Mouse (Mus musculus): ENCODE measurements at regions not wholly inside any gene's neighbourhood (a gene's known extent, or its start where the extent isn't known, plus 50 kb on each side); places are given as distances from the start of the nearest gene placed in this dataset.

- no peak overlapping the region for H3K27ac ChIP-seq
- no peaks in the 10 kb centered on the region for H3K4me1 ChIP-seq
- no peaks in the 10 kb centered on the region for H3K9me3 ChIP-seq (replicated peaks)
- no peaks in the 10 kb centered on the region for H3K27me3 ChIP-seq
- no peak overlapping the region for H3K9ac ChIP-seq
- H3K36me3 ChIP-seq, result no peaks in the 10 kb centered on the region
- no peak overlapping the region for H3K4me2 ChIP-seq (replicated peaks)
- no peak for ATAC-seq (ENCODE audit: low FRiP score)
- H3K4me3 ChIP-seq, result no peak overlapping the region
- WGBS, result 80% methylated on average over 7 of the region's 7 CpGs
Observed at GRCm38 (mm10) chr2:9681691-9682152, 199.3 kb upstream of the 4930412O13Rik start.

GRCm38 (mm10) chr2:9683673-9684210 is 197.3 kb upstream of the 4930412O13Rik start:
- Histone ChIP-seq H3K4me3 (no peak overlapping the region), H3K4me2 (replicated peaks) (no peak overlapping the region), H3K4me1 (no peaks in the 10 kb centered on the region), H3K36me3 (no peaks in the 10 kb centered on the region), H3K27ac (no peak overlapping the region), H3K9me3 (replicated peaks) (no peaks in the 10 kb centered on the region), H3K9ac (no peak overlapping the region), H3K27me3 (no peaks in the 10 kb centered on the region)
- 83% methylated on average over 2 of the region's 2 CpGs for WGBS
- ATAC-seq (ENCODE audit: low FRiP score), result no peak

GRCm38 (mm10) chr2:9688176-9688575 is 192.9 kb upstream of the 4930412O13Rik start:
- no peak overlapping the region for H3K27ac ChIP-seq
- H3K4me3 ChIP-seq, result no peak overlapping the region
- ATAC-seq (ENCODE audit: low FRiP score), result no peak
- H3K9ac ChIP-seq, result no peak overlapping the region
- H3K4me1 ChIP-seq, result no peaks in the 10 kb centered on the region
- H3K27me3 ChIP-seq, result no peaks in the 10 kb centered on the region
- H3K4me2 ChIP-seq (replicated peaks), result no peak overlapping the region
- H3K36me3 ChIP-seq, result no peaks in the 10 kb centered on the region
- H3K9me3 ChIP-seq (replicated peaks), result no peaks in the 10 kb centered on the region
- WGBS, result 89% methylated on average over 7 of the region's 7 CpGs

- H3K4me1 ChIP-seq, result no peaks in the 10 kb centered on the region
- H3K27me3 ChIP-seq, result no peaks in the 10 kb centered on the region
- no peak overlapping the region for H3K4me2 ChIP-seq (replicated peaks)
- no peaks in the 10 kb centered on the region for H3K36me3 ChIP-seq
- H3K9me3 ChIP-seq (replicated peaks), result no peaks in the 10 kb centered on the region
- H3K9ac ChIP-seq, result no peak overlapping the region
- no peak overlapping the region for H3K27ac ChIP-seq
- H3K4me3 ChIP-seq, result no peak overlapping the region
- WGBS, result 88% methylated on average over 5 of the region's 5 CpGs
- no peak for ATAC-seq (ENCODE audit: low FRiP score)
Observed at GRCm38 (mm10) chr2:9689518-9689917, 191.5 kb upstream of the 4930412O13Rik start.

GRCm38 (mm10) chr2:9691506-9691905 is 189.5 kb upstream of the 4930412O13Rik start:
- H3K36me3 ChIP-seq, result no peaks in the 10 kb centered on the region
- H3K4me2 ChIP-seq (replicated peaks), result no peak overlapping the region
- no peaks in the 10 kb centered on the region for H3K9me3 ChIP-seq (replicated peaks)
- H3K9ac ChIP-seq, result no peak overlapping the region
- H3K27ac ChIP-seq, result no peak overlapping the region
- H3K4me3 ChIP-seq, result no peak overlapping the region
- no peaks in the 10 kb centered on the region for H3K27me3 ChIP-seq
- no peaks in the 10 kb centered on the region for H3K4me1 ChIP-seq
- no peak for ATAC-seq (ENCODE audit: low FRiP score)
- WGBS, result 66% methylated on average over 5 of the region's 5 CpGs

- no peak overlapping the region for H3K27ac ChIP-seq
- no peak for ATAC-seq (ENCODE audit: low FRiP score)
- no peaks in the 10 kb centered on the region for H3K9me3 ChIP-seq (replicated peaks)
Observed at GRCm38 (mm10) chr2:9691906-9692305, 189.1 kb upstream of the 4930412O13Rik start.

GRCm38 (mm10) chr2:9693351-9693750 is 187.7 kb upstream of the 4930412O13Rik start:
- Histone ChIP-seq H3K4me3 (no peak overlapping the region), H3K4me1 (no peaks in the 10 kb centered on the region), H3K9ac (no peak overlapping the region), H3K4me2 (replicated peaks) (no peak overlapping the region), H3K36me3 (no peaks in the 10 kb centered on the region), H3K27me3 (no peaks in the 10 kb centered on the region), H3K9me3 (replicated peaks) (no peaks in the 10 kb centered on the region), H3K27ac (no peak overlapping the region)
- WGBS, result 72% methylated on average over 9 of the region's 9 CpGs
- ATAC-seq (ENCODE audit: low FRiP score), result no peak

More at GRCm38 (mm10) chr2:9691906-9692305, 189.1 kb upstream of the 4930412O13Rik start:
- no peaks in the 10 kb centered on the region for H3K27me3 ChIP-seq
- no peaks in the 10 kb centered on the region for H3K36me3 ChIP-seq
- no peaks in the 10 kb centered on the region for H3K4me1 ChIP-seq
- no peak overlapping the region for H3K4me3 ChIP-seq
- WGBS, result 82% methylated on average over 8 of the region's 8 CpGs
- H3K4me2 ChIP-seq (replicated peaks), result no peak overlapping the region
- no peak overlapping the region for H3K9ac ChIP-seq

GRCm38 (mm10) chr2:9694178-9694577 is 186.9 kb upstream of the 4930412O13Rik start:
- Histone ChIP-seq H3K9ac (no peak overlapping the region), H3K9me3 (replicated peaks) (no peaks in the 10 kb centered on the region), H3K27me3 (no peaks in the 10 kb centered on the region), H3K4me1 (no peaks in the 10 kb centered on the region), H3K4me2 (replicated peaks) (no peak overlapping the region), H3K36me3 (no peaks in the 10 kb centered on the region), H3K4me3 (no peak overlapping the region), H3K27ac (no peak overlapping the region)
- no peak for ATAC-seq (ENCODE audit: low FRiP score)
- WGBS, result 90% methylated on average over 8 of the region's 8 CpGs

GRCm38 (mm10) chr2:9697591-9698345 is 183.3 kb upstream of the 4930412O13Rik start:
- Histone ChIP-seq H3K9ac (no peak overlapping the region), H3K4me1 (no peaks in the 10 kb centered on the region), H3K9me3 (replicated peaks) (no peaks in the 10 kb centered on the region), H3K4me3 (no peak overlapping the region), H3K27ac (no peak overlapping the region), H3K27me3 (no peaks in the 10 kb centered on the region), H3K36me3 (no peaks in the 10 kb centered on the region), H3K4me2 (replicated peaks) (no peak overlapping the region)
- no peak for ATAC-seq (ENCODE audit: low FRiP score)
- 82% methylated on average over 6 of the region's 6 CpGs for WGBS

- Histone ChIP-seq H3K4me1 (no peaks in the 10 kb centered on the region), H3K36me3 (no peaks in the 10 kb centered on the region), H3K9ac (no peak overlapping the region), H3K4me3 (no peak overlapping the region), H3K27ac (no peak overlapping the region), H3K4me2 (replicated peaks) (no peak overlapping the region), H3K27me3 (no peaks in the 10 kb centered on the region), H3K9me3 (replicated peaks) (no peaks in the 10 kb centered on the region)
- WGBS, result 87% methylated on average over 3 of the region's 3 CpGs
- no peak for ATAC-seq (ENCODE audit: low FRiP score)
Observed at GRCm38 (mm10) chr2:9704266-9704665, 176.8 kb upstream of the 4930412O13Rik start.

- Histone ChIP-seq H3K9ac (no peak overlapping the region), H3K27me3 (no peaks in the 10 kb centered on the region), H3K4me2 (replicated peaks) (no peak overlapping the region), H3K4me1 (no peaks in the 10 kb centered on the region), H3K4me3 (no peak overlapping the region), H3K36me3 (no peaks in the 10 kb centered on the region), H3K27ac (no peak overlapping the region), H3K9me3 (replicated peaks) (no peaks in the 10 kb centered on the region)
- ATAC-seq (ENCODE audit: low FRiP score), result no peak
- WGBS, result 88% methylated on average over 7 of the region's 7 CpGs
Observed at GRCm38 (mm10) chr2:9709466-9709865, 171.6 kb upstream of the 4930412O13Rik start.

- ATAC-seq (ENCODE audit: low FRiP score), result no peak
- H3K4me3 ChIP-seq, result no peak overlapping the region
- H3K27ac ChIP-seq, result no peak overlapping the region
- no peaks in the 10 kb centered on the region for H3K27me3 ChIP-seq
- H3K36me3 ChIP-seq, result no peaks in the 10 kb centered on the region
- H3K9ac ChIP-seq, result no peak overlapping the region
- H3K9me3 ChIP-seq (replicated peaks), result no peaks in the 10 kb centered on the region
- no peak overlapping the region for H3K4me2 ChIP-seq (replicated peaks)
- no peaks in the 10 kb centered on the region for H3K4me1 ChIP-seq
- WGBS, result 85% methylated on average over 1 of the region's 1 CpGs
Observed at GRCm38 (mm10) chr2:9717904-9718303, 163.1 kb upstream of the 4930412O13Rik start.

GRCm38 (mm10) chr2:9733243-9733642 is 147.8 kb upstream of the 4930412O13Rik start:
- WGBS, result 87% methylated on average over 7 of the region's 7 CpGs
- no peak overlapping the region for H3K4me2 ChIP-seq (replicated peaks)

More at GRCm38 (mm10) chr2:9733243-9733642, 147.8 kb upstream of the 4930412O13Rik start:
- Histone ChIP-seq H3K9me3 (replicated peaks) (no peaks in the 10 kb centered on the region), H3K36me3 (no peaks in the 10 kb centered on the region), H3K9ac (no peak overlapping the region), H3K27me3 (no peaks in the 10 kb centered on the region), H3K4me1 (no peaks in the 10 kb centered on the region), H3K4me3 (no peak overlapping the region), H3K27ac (no peak overlapping the region)
- no peak for ATAC-seq (ENCODE audit: low FRiP score)

Data from hindbrain, embryonic 12.5 days (tissue).